Mouse (Mus musculus): ENCODE measurements around the gene Tnnc1.

DNA sequence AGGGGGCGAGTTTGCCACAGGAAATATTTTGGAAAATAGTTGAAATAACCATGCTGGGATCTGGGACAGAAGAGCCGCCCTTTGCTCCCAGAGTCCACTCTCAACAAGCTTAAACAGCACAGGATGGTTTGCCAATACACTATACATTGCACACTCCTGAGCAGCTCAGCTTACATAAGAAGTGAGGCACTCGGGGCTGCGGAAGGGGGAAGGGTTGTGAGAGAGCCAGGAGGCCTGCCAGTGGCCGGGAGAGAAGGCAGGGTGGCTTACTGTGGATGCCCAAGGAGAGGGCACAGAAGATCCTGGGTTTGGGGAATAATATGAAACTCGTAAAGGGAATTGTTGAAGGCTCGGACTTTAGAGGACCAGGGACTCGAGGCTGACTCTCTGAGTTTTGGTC, 5.8 kb downstream of the Tnnc1 start:
- TF ChIP-seq CTCF (IDR thresholded peaks at IDR 0.05): no peak
- no peak for TF ChIP-seq EP300 (IDR thresholded peaks at IDR 0.05)

All from lung, postnatal 0 days (tissue).